Mouse (Mus musculus) liver, embryonic 14.5 days (tissue): ENCODE measurements around the gene Psma4.

Source experiments
- CTCF ChIP-seq: IDR thresholded peaks from 2 replicates; pipeline ENCODE4 v1.5.1; 2016; ENCODE audit warnings: antibody characterized with exemption, low read depth, control low read depth
- EP300 ChIP-seq: IDR thresholded peaks from 2 replicates; pipeline ENCODE4 v1.6.1; 2016; ENCODE audit warnings: antibody characterized with exemption, low read depth

- TF ChIP-seq EP300 (no peak), CTCF (no peak)
Measured at GRCm38 (mm10) chr9:54942071-54942470, 8.5 kb upstream of the Psma4 start.
